Mouse (Mus musculus) G1E (cell line): ENCODE measurements around the gene Ces1g. TPM values are rescaled to one million over a fixed set of nuclear protein-coding genes. Genes with fewer than 3 reads are reported as not detected.

Experiments
- ATAC-seq: 2 replicates; pipeline ENCODE4 v1.8.0; 2016; ENCODE audit warnings: mild to moderate bottlenecking; ENCODE audit not compliant: insufficient number of reproducible peaks, poor library complexity, low FRiP score, severe bottlenecking; ENCODE audit errors: extremely low read depth
- DNase-seq: peaks from one replicate; pipeline ENCODE4 v3.0.0; 2012; ENCODE audit warnings: low spot score
- H3K27me3 ChIP-seq: 2 replicates; pipeline ENCODE4 v1.6.1; 2012; ENCODE audit warnings: mild to moderate bottlenecking, low read length, inconsistent platforms; ENCODE audit not compliant: insufficient read depth
- H3K36me3 ChIP-seq: replicated peaks from 2 replicates; pipeline ENCODE3; 2012; ENCODE audit warnings: mild to moderate bottlenecking, inconsistent platforms
- H3K4me1 ChIP-seq: 2 replicates; pipeline ENCODE4 v1.6.1; 2012; ENCODE audit warnings: low read depth, low read length, inconsistent platforms, mixed read lengths; ENCODE audit not compliant: insufficient read depth
- H3K4me3 ChIP-seq: 2 replicates; pipeline ENCODE4 v1.5.1; 2012; ENCODE audit warnings: low read depth, mild to moderate bottlenecking, inconsistent platforms, low read length, moderate library complexity, mixed read lengths
- H3K9me3 ChIP-seq: replicated peaks from 2 replicates; pipeline ENCODE4 v1.6.1; 2012; ENCODE audit warnings: inconsistent platforms
- CTCF ChIP-seq: IDR thresholded peaks from 2 replicates; pipeline ENCODE4 v1.5.1; 2012; ENCODE audit warnings: low read depth, low read length, inconsistent platforms, mixed read lengths
- GATA1 ChIP-seq: IDR thresholded peaks from 2 replicates; pipeline ENCODE4 v1.6.1; 2012; ENCODE audit warnings: borderline replicate concordance, low read length, inconsistent platforms, mixed read lengths
- GATA2 ChIP-seq: IDR thresholded peaks from 2 replicates; pipeline ENCODE4 v1.6.1; 2012; ENCODE audit warnings: low read depth, low read length, inconsistent platforms, borderline replicate concordance
- POLR2AphosphoS5 ChIP-seq: IDR thresholded peaks from 2 replicates; pipeline ENCODE4 v1.6.1; 2012; ENCODE audit warnings: low read depth, low read length, inconsistent platforms; ENCODE audit not compliant: insufficient replicate concordance
- TAL1 ChIP-seq: conservative IDR thresholded peaks from 2 replicates; pipeline ENCODE4 v1.6.1; 2012; ENCODE audit warnings: low read depth, low read length, inconsistent platforms, mixed read lengths
- polyA plus RNA-seq: library from polyadenylated mRNA; stranded (reverse); fragments of >175 nt; gene quantifications from 2 replicates; pipeline ENCODE4 v1.2.3, GENCODE M21; 2012
- total RNA-seq, 2 experiments: library from RNA; stranded (forward) in 1 of 2; stranded (reverse) in 1 of 2; fragments of 200-1000 nt in 1 of 2; fragments of >200 nt in 1 of 2; fragmentation: Nextera tagmentation in 1 of 2; gene quantifications; 2 replicates each; pipeline ENCODE4 v1.2.3; 2014 to 2017

The Ces1g gene
- not detected in 2 replicates for total RNA-seq (2014; fragmentation: Nextera tagmentation)
- total RNA-seq (2017): 0.05 TPM in 1 of 2 replicates, not detected in the other
- not detected in 2 replicates for polyA plus RNA-seq

DNA sequence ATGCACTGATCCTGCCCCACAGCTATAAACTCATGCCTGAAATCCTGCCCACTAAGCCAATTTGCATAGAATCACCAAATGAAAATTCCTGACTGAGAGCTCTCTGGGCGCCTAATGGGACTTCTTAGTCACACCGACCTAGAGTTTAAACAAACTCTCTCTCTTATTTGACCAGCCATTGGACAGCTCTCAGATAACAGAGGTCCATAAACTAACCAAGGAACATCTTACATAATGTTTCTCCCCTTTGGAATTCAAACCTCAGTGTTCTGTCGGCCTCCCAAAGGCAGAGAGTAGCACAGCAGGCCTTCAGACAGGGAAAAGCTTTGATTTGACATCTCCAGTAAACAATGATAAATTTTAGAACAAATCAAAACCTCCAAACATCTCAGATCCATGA, at the start of gene Ces1g:
Ces1g (minus strand) TSS at position 102 of the 400 bp plus-strand sequence.
- Histone ChIP-seq H3K4me3 (no peak within 1 kb of the TSS), H3K36me3 (no peaks in the 10 kb centered on the region), H3K4me1 (no peaks in the 10 kb centered on the region), H3K27me3 (no peaks in the 10 kb centered on the region), H3K9me3 (peaks cover 21% of the 10 kb centered on the region)
- DNase-seq: no peak
- ATAC-seq: no peak
- TF ChIP-seq CTCF (no peak), GATA2 (no peak), POLR2AphosphoS5 (no peak)

DNA sequence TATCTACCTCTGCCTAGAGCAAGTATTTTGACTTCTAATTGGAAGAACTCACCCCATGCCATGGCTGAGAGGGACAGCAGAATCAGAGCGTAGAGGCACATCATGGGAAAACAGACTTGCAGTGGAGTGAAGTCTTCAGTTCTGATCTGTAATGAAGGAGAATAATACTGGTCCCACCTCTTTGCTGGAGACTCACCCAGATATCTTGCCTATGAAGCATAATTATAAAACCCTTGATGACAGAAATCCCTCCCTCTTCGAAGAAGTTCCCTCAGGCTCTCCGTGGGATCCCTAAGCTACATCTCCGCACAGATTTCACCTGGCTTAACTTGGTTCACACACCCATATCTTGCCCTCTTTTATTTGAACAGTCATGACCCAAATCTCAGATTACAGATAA, 42.5 kb upstream of the Ces1g start, which contains the start of gene Ces1h:
Ces1h (minus strand) TSS at position 101 of the 400 bp plus-strand sequence.
- DNase-seq (no peak), ATAC-seq (no peak)
- no peaks in the 10 kb centered on the region for H3K4me1 ChIP-seq
- H3K4me3 ChIP-seq: no peak within 1 kb of the TSS
- H3K9me3 ChIP-seq: peaks cover 14% of the 10 kb centered on the region
- H3K36me3 ChIP-seq: no peaks in the 10 kb centered on the region
- no peak for TF ChIP-seq POLR2AphosphoS5
- TF ChIP-seq GATA2: no peak
- no peak for TF ChIP-seq GATA1
- TF ChIP-seq TAL1: no peak
- no peak for TF ChIP-seq CTCF
- H3K27me3 ChIP-seq: no peaks in the 10 kb centered on the region

DNA sequence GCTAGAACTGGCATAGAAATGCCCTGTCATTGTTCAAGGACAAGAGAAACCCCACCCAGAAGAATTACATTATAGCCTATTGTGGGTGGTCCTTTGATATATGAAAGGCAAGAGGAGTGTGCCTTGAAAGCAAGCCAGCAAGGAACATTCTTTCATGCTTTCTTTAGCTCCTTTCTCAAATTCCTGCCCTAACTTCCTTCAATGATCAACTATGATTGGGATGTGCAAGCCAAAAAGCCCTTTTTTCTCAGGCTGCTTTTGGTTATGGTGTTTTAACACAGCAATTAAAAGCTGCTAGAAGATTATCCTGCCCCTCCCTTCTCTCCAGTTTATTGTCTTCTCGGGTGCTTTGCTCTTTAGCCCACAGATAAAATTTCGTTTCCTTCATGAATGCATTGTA, 32.4 kb upstream of the Ces1g start:
- DNase-seq: no peak
- H3K9me3 ChIP-seq: peaks cover 31% of the 10 kb centered on the region
- H3K4me3 ChIP-seq: no peak overlapping the region
- H3K36me3 ChIP-seq: no peaks in the 10 kb centered on the region
- TF ChIP-seq CTCF (no peak), POLR2AphosphoS5 (no peak), GATA1 (no peak), GATA2 (no peak), TAL1 (no peak)
- no peaks in the 10 kb centered on the region for H3K4me1 ChIP-seq
- no peaks in the 10 kb centered on the region for H3K27me3 ChIP-seq
- ATAC-seq: no peak

DNA sequence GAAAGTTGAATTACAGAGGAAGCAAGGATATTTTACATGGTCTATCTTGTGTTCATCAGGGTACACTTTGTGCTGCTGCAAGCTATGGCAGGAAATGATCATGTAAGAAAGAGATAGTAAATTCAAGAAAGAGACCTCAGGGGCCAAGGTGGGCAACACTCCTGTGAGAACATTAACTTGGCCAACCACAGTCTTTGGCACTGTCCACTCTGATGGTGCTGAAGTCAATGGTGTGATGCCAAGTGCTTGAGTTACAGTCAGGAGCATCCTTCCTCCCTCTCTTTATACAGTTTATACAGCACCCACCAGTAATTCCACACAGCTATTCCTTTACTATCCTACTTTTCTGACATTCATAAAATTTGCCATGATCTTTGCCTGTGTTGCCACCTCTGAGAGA, 23.0 kb upstream of the Ces1g start:
- DNase-seq (no peak), ATAC-seq (no peak)
- no peak for TF ChIP-seq GATA2
- H3K36me3 ChIP-seq: no peaks in the 10 kb centered on the region
- peaks cover 15% of the 10 kb centered on the region for H3K9me3 ChIP-seq
- no peak overlapping the region for H3K4me3 ChIP-seq
- no peaks in the 10 kb centered on the region for H3K4me1 ChIP-seq
- no peaks in the 10 kb centered on the region for H3K27me3 ChIP-seq

DNA sequence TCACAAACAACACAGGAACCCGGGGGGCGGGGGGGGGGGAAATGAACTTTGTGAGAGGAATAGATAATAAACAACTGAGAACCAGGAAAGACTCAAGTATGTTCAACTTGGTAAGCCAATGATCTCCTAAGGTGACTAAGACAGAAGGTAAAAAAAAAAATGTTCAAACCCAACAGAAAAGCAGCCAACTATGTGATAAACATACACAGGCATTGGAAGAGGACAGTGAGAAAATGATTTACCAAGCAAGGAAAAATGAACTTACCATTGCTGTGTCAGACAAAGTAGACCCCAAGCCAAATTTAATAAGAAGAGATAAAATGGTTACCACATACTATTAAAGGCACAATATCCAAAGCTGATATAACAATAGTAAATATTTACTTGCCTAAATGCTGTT, 2.4 kb upstream of the Ces1g start:
- no peak for TF ChIP-seq GATA1
- TF ChIP-seq GATA2: no peak
- no peak for TF ChIP-seq TAL1
- TF ChIP-seq POLR2AphosphoS5: no peak
- no peak for TF ChIP-seq CTCF
- DNase-seq (no peak), ATAC-seq (no peak)
- H3K36me3 ChIP-seq: no peaks in the 10 kb centered on the region
- no peaks in the 10 kb centered on the region for H3K27me3 ChIP-seq
- H3K9me3 ChIP-seq: peaks cover 12% of the 10 kb centered on the region; the same call in 1 of the 2 replicates
- H3K4me1 ChIP-seq: no peaks in the 10 kb centered on the region
- no peak overlapping the region for H3K4me3 ChIP-seq

DNA sequence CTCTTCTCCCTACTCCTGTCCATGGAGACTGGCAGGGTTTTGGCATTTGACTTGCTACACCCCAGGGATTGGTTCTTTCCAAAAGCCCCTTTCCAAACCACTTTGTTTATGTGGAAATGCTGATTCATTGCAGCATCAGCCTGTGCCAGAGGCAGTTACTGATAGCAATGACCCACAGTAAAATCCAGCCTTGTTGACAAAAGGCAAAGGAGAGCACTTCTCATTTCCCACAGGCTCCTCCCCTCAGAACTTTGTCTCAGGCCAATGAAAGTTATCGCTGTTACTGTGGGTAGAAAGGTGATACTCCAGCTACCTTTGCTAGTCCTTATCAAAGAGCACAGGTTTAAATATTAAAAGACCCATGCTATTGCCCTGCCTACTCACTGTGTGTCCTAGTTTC, 4.4 kb downstream of the Ces1g start:
- ATAC-seq (no peak), DNase-seq (no peak)
- no peaks in the 10 kb centered on the region for H3K4me1 ChIP-seq
- H3K36me3 ChIP-seq: no peaks in the 10 kb centered on the region
- no peak for TF ChIP-seq GATA2
- no peak for TF ChIP-seq POLR2AphosphoS5
- no peak for TF ChIP-seq GATA1
- no peak for TF ChIP-seq CTCF
- no peak for TF ChIP-seq TAL1
- no peaks in the 10 kb centered on the region for H3K27me3 ChIP-seq
- no peak overlapping the region for H3K4me3 ChIP-seq
- peaks cover 33% of the 10 kb centered on the region for H3K9me3 ChIP-seq

DNA sequence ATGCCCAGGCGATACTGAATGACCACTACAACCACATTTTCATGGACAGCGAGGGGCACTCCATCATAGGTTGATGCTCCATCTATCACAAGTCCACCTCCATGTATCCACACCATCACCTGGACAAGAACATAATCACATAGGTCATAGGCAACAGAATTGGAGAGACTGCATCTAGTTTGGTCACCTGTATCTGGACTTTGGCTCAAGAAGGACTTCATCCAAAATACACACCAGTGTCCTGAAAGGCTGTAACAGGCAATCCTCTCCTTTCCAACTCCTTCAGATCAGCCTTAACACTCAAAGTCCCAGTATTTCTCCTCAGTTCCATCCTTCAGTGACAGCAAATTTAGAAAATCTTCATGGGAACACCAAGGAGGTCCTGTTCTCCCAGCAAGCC, 6.0 kb downstream of the Ces1g start:
- Histone ChIP-seq H3K9me3 (peaks cover 32% of the 10 kb centered on the region), H3K36me3 (no peaks in the 10 kb centered on the region), H3K4me3 (no peak overlapping the region), H3K27me3 (no peaks in the 10 kb centered on the region), H3K4me1 (no peaks in the 10 kb centered on the region)
- DNase-seq (no peak), ATAC-seq (no peak)
- TF ChIP-seq GATA2 (no peak), POLR2AphosphoS5 (no peak), TAL1 (no peak), GATA1 (no peak), CTCF (no peak)
